Comparison of ENCODE assay signal across 19 mouse cellular contexts in genomic region chr14:27953814-27954213, GRCm38 (mm10).
A peak's percentile ranks its signal among the peaks of the same experiment; 100 is the strongest.
DNase-seq lines count a peak whose midpoint lies in the region; ATAC-seq and TF ChIP-seq lines count a peak whose summit lies in the region.
"Had no signal": no experiment of that assay in that cellular context is flagged by ENCODE, and none has a peak within 500 bp of the region (broad histone marks: within the 10 kb centered on the region; RNA-seq: fewer than 3 reads in every experiment).

No protein-coding gene starts in this region.

- H3K9ac ChIP-seq in forebrain, embryonic 16.5 days (replicated peaks; ENCODE audit: low read depth, low read length) = no peak overlapping the region
- H3K9ac ChIP-seq in embryonic facial prominence, embryonic 13.5 days = no peak overlapping the region
- H3K9ac ChIP-seq in embryonic facial prominence, embryonic 15.5 days = no peak overlapping the region
- H3K9ac ChIP-seq: heart, embryonic 13.5 days had no signal

- H3K9me3 ChIP-seq in forebrain, embryonic 16.5 days (ENCODE audit: control insufficient read depth, low read length) = no peaks in the 10 kb centered on the region
- peaks cover 3% of the 10 kb centered on the region; the same call in 1 of the 2 replicates for H3K9me3 ChIP-seq in forebrain, embryonic 10.5 days
- peaks cover under 1% of the 10 kb centered on the region; the same call in 1 of the 2 replicates for H3K9me3 ChIP-seq in embryonic facial prominence, embryonic 13.5 days
- no peaks in the 10 kb centered on the region for H3K9me3 ChIP-seq in embryonic facial prominence, embryonic 15.5 days (replicated peaks)
- H3K9me3 ChIP-seq: heart, embryonic 13.5 days had no signal

- H3K27ac ChIP-seq in forebrain, embryonic 16.5 days (ENCODE audit: low read length) = no peak overlapping the region
- no peak overlapping the region for H3K27ac ChIP-seq in forebrain, embryonic 10.5 days
- peak overlapping the region; percentile 43; the same call in 1 of the 2 replicates for H3K27ac ChIP-seq in layer of hippocampus, adult 2 months
- no peak overlapping the region for H3K27ac ChIP-seq in embryonic facial prominence, embryonic 13.5 days
- H3K27ac ChIP-seq in embryonic facial prominence, embryonic 15.5 days (replicated peaks) = no peak overlapping the region
- H3K27ac ChIP-seq: gastrocnemius, adult 2 months; heart, embryonic 13.5 days; hindbrain, postnatal 0 days had no signal

- no peaks in the 10 kb centered on the region for H3K27me3 ChIP-seq in forebrain, embryonic 16.5 days (replicated peaks; ENCODE audit: control insufficient read depth, insufficient read depth, low read length)
- no peaks in the 10 kb centered on the region for H3K27me3 ChIP-seq in forebrain, embryonic 10.5 days (ENCODE audit: poor library complexity, severe bottlenecking)
- no peaks in the 10 kb centered on the region for H3K27me3 ChIP-seq in embryonic facial prominence, embryonic 13.5 days
- H3K27me3 ChIP-seq in embryonic facial prominence, embryonic 15.5 days = no peaks in the 10 kb centered on the region
- H3K27me3 ChIP-seq: heart, embryonic 13.5 days had no signal

- H3K4me2 ChIP-seq in forebrain, embryonic 16.5 days (ENCODE audit: low read length) = no peak overlapping the region
- H3K4me2 ChIP-seq in embryonic facial prominence, embryonic 13.5 days = no peak overlapping the region
- no peak overlapping the region for H3K4me2 ChIP-seq in embryonic facial prominence, embryonic 15.5 days (replicated peaks)
- H3K4me2 ChIP-seq: heart, embryonic 13.5 days had no signal

- peak; percentile 49; the same call in 1 of the 2 replicates for ATAC-seq in forebrain, embryonic 16.5 days
- 0 out of 2 replicates have a peak, but pooled peaks have one; percentile 43 for ATAC-seq in embryonic facial prominence, embryonic 13.5 days (ENCODE audit: insufficient number of reproducible peaks, insufficient read depth, low FRiP score, low TSS enrichment, low read depth)
- ATAC-seq in embryonic facial prominence, embryonic 15.5 days (ENCODE audit: insufficient number of reproducible peaks, low FRiP score, low TSS enrichment, low read depth) = peak; percentile 39; the same call in 1 of the 2 replicates
- ATAC-seq: hindbrain, postnatal 0 days had no signal

- H3K4me1 ChIP-seq in forebrain, embryonic 16.5 days (replicated peaks; ENCODE audit: control insufficient read depth, insufficient read depth, low read length) = no peaks in the 10 kb centered on the region
- H3K4me1 ChIP-seq in forebrain, embryonic 10.5 days = no peaks in the 10 kb centered on the region
- H3K4me1 ChIP-seq in embryonic facial prominence, embryonic 13.5 days = no peaks in the 10 kb centered on the region
- no peaks in the 10 kb centered on the region for H3K4me1 ChIP-seq in embryonic facial prominence, embryonic 15.5 days

- no peak overlapping the region for H3K4me3 ChIP-seq in forebrain, embryonic 16.5 days (replicated peaks; ENCODE audit: low read length)
- H3K4me3 ChIP-seq in forebrain, embryonic 10.5 days = no peak overlapping the region
- H3K4me3 ChIP-seq in layer of hippocampus, adult 2 months = no peak overlapping the region
- no peak overlapping the region for H3K4me3 ChIP-seq in embryonic facial prominence, embryonic 13.5 days
- H3K4me3 ChIP-seq in embryonic facial prominence, embryonic 15.5 days (replicated peaks) = no peak overlapping the region
- H3K4me3 ChIP-seq: erythroblast, embryonic 14.5 days; gastrocnemius, adult 2 months; heart, embryonic 13.5 days had no signal

- no peaks in the 10 kb centered on the region for H3K36me3 ChIP-seq in forebrain, embryonic 16.5 days (ENCODE audit: control insufficient read depth, insufficient read depth)
- H3K36me3 ChIP-seq in forebrain, embryonic 10.5 days (replicated peaks) = no peaks in the 10 kb centered on the region
- no peaks in the 10 kb centered on the region for H3K36me3 ChIP-seq in embryonic facial prominence, embryonic 13.5 days
- H3K36me3 ChIP-seq in embryonic facial prominence, embryonic 15.5 days = no peaks in the 10 kb centered on the region
- H3K36me3 ChIP-seq: heart, embryonic 13.5 days had no signal

- no peak for DNase-seq in forebrain, embryonic 10.5 days (ENCODE audit: extremely low spot score, low spot score)
- no peak for DNase-seq in layer of hippocampus, adult 2 months (ENCODE audit: low spot score in 2 of 2)
- DNase-seq in layer of hippocampus, postnatal 25 days (ENCODE audit: extremely low spot score in 1 of 2, low spot score in 1 of 2) = no peak
- DNase-seq: adrenal gland, adult 2 months; adrenal gland, postnatal 25 days; cerebellum, adult 8-10 months; cerebellum, postnatal 14 days; embryo, embryonic 11 days; gastrocnemius, adult 2 months; gastrocnemius, postnatal 36 days; heart, adult 11 months; heart, postnatal 36 days; kidney, adult 11 months had no signal

- no peak for TF ChIP-seq CTCF in layer of hippocampus, adult 2 months (conservative IDR thresholded peaks at IDR 0.05)
